23 mouse cellular contexts compared by ENCODE assay signal in the genomic region with DNA sequence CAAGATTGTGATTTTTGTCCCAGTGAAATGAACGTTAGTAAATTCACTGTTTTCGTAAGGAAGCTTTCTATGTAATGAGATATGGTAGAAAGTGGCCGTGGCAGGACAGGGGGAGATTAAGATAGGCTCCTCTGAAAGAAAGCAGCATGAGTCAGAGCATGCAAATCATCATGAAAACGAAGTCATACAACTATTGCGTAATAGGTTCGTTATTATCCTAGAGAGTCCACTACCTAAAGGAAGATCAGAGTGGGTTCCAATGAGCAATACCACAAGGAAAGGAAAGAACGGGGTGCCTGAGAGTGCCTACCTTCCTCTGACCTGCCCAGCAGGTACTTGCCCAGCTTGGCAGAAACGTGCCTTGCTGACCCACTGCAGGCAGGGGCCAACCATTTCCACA. TPM values are rescaled to one million over a fixed set of nuclear protein-coding genes. Genes with fewer than 3 reads are reported as not detected.
"Had no signal": no experiment of that assay in that cellular context is flagged by ENCODE, and none has a peak within 500 bp of the region (broad histone marks: within the 10 kb centered on the region; RNA-seq: fewer than 3 reads in every experiment).

No protein-coding gene starts in this region.

- DNase-seq: gastrocnemius, postnatal 36 days; heart, adult 2 months; heart, postnatal 14 days; heart, postnatal 36 days; kidney, adult 11 months; kidney, adult 2 months; kidney, adult 9 months; kidney, postnatal 14 days; kidney, postnatal 36 days; layer of hippocampus, adult 9-11 months; liver; liver, embryonic 13.5 days had no signal

- H3K4me3 ChIP-seq: heart, adult 2 months; heart, embryonic 13.5 days; hindbrain, embryonic 13.5 days; hindbrain, embryonic 15.5 days; kidney, embryonic 15.5 days; left cerebral cortex, adult 2 months; limb, embryonic 10.5 days; limb, embryonic 12.5 days; liver, embryonic 13.5 days; liver, embryonic 15.5 days had no signal

- H3K27ac ChIP-seq: heart, adult 2 months; heart, embryonic 13.5 days; hindbrain, embryonic 13.5 days; hindbrain, embryonic 15.5 days; hindbrain, postnatal 0 days; kidney, embryonic 15.5 days; kidney, postnatal 0 days; left cerebral cortex, adult 2 months; limb, embryonic 10.5 days; limb, embryonic 12.5 days; liver, embryonic 13.5 days; liver, embryonic 15.5 days had no signal

RNA-seq across cellular contexts. Expression of a gene that starts 26.2 kb away (rescaled TPM):
- total RNA-seq: hematopoietic stem cell, adult 5-6 weeks had no signal
